Mouse (Mus musculus) ES-Bruce4 (cell line): ENCODE data around the gene Flad1. TPM values are rescaled to one million over a fixed set of nuclear protein-coding genes. Genes with fewer than 3 reads are reported as not detected.

Experiments
- H3K27ac ChIP-seq: 2 replicates; pipeline ENCODE4 v1.5.1; 2012; ENCODE audit warnings: low read length, inconsistent platforms; ENCODE audit not compliant: insufficient read depth
- H3K27me3 ChIP-seq: 2 replicates; pipeline ENCODE4 v1.6.1; 2012; ENCODE audit warnings: mild to moderate bottlenecking, low read length, inconsistent platforms; ENCODE audit not compliant: control insufficient read depth, poor library complexity, insufficient read depth, severe bottlenecking
- H3K36me3 ChIP-seq: 2 replicates; pipeline ENCODE4 v1.6.1; 2012; ENCODE audit warnings: inconsistent platforms, mild to moderate bottlenecking, low read length, moderate library complexity; ENCODE audit not compliant: control insufficient read depth, poor library complexity, insufficient read depth, severe bottlenecking
- H3K4me1 ChIP-seq: one replicate; pipeline ENCODE4 v1.8.1; 2011; ENCODE audit warnings: low read length; ENCODE audit not compliant: control insufficient read depth, insufficient read depth
- H3K4me3 ChIP-seq: 2 replicates; pipeline ENCODE4 v1.5.1; 2011; ENCODE audit warnings: low read depth, mild to moderate bottlenecking, low read length
- H3K9ac ChIP-seq: 2 replicates; pipeline ENCODE4 v1.6.1; 2012; ENCODE audit warnings: low read depth, mild to moderate bottlenecking, inconsistent platforms; ENCODE audit not compliant: poor library complexity, severe bottlenecking
- H3K9me3 ChIP-seq: replicated peaks from 2 replicates; pipeline ENCODE4 v1.6.1; 2012; ENCODE audit warnings: mild to moderate bottlenecking, low read length, inconsistent platforms; ENCODE audit not compliant: control insufficient read depth, poor library complexity, insufficient read depth, severe bottlenecking
- CTCF ChIP-seq: IDR thresholded peaks from one replicate; pipeline ENCODE4 v1.8.1; 2011; ENCODE audit warnings: low read depth, low read length
- EP300 ChIP-seq: IDR thresholded peaks from 2 replicates; pipeline ENCODE4 v1.6.1; 2011; ENCODE audit warnings: low read depth, low read length; ENCODE audit not compliant: insufficient read depth
- POLR2A ChIP-seq: IDR thresholded peaks from one replicate; pipeline ENCODE4 v1.8.1; 2011; ENCODE audit warnings: low read length; ENCODE audit not compliant: insufficient read depth
- polyA plus RNA-seq: library from polyadenylated mRNA; stranded (reverse); fragments of >200 nt; gene quantifications from 2 replicates; pipeline ENCODE4 v1.2.4, GENCODE M21; 2011; ENCODE audit warnings: low read depth; ENCODE audit not compliant: missing spikeins, insufficient read depth, insufficient read length

Gene Flad1
- polyA plus RNA-seq, 1 experiment = 25.1 TPM

- Histone ChIP-seq H3K9me3 (no peaks in the 10 kb centered on the region), H3K36me3 (peaks cover 10% of the 10 kb centered on the region), H3K4me3 (no peak overlapping the region), H3K9ac (no peak overlapping the region), H3K27ac (no peak overlapping the region), H3K27me3 (no peaks in the 10 kb centered on the region), H3K4me1 (no peaks in the 10 kb centered on the region)
- TF ChIP-seq CTCF = no peak
- TF ChIP-seq POLR2A = no peak
- no peak for TF ChIP-seq EP300
Observed at GRCm38 (mm10) chr3:89409701-89410100, 2.0 kb downstream of the Flad1 start.

- no peaks in the 10 kb centered on the region for H3K4me1 ChIP-seq
- H3K27ac ChIP-seq = no peak overlapping the region
- no peaks in the 10 kb centered on the region for H3K27me3 ChIP-seq
- H3K4me3 ChIP-seq = peak overlapping the region; percentile 44
- no peaks in the 10 kb centered on the region for H3K9me3 ChIP-seq
- peak; percentile 31 for TF ChIP-seq CTCF
- TF ChIP-seq EP300 = no peak
- no peaks in the 10 kb centered on the region for H3K36me3 ChIP-seq
- peak overlapping the region; percentile 55 for H3K9ac ChIP-seq
Observed at GRCm38 (mm10) chr3:89408448-89408847, 3.2 kb downstream of the Flad1 start.

GRCm38 (mm10) chr3:89406887-89407286 is 4.8 kb downstream of the Flad1 start:
- H3K4me1 ChIP-seq = no peaks in the 10 kb centered on the region
- H3K4me3 ChIP-seq = no peak overlapping the region
- H3K27ac ChIP-seq = no peak overlapping the region
- H3K27me3 ChIP-seq = no peaks in the 10 kb centered on the region
- no peaks in the 10 kb centered on the region for H3K36me3 ChIP-seq
- no peak for TF ChIP-seq EP300
- no peak overlapping the region for H3K9ac ChIP-seq
- H3K9me3 ChIP-seq = no peaks in the 10 kb centered on the region

GRCm38 (mm10) chr3:89402693-89403092 is 9.0 kb downstream of the Flad1 start, which contains the start of gene Lenep:
TSS of gene Lenep (minus strand) at chr3:89402793.
- Histone ChIP-seq H3K4me3 (no peak within 1 kb of the TSS), H3K9ac (no peak within 1 kb of the TSS), H3K36me3 (no peaks in the 10 kb centered on the region), H3K9me3 (no peaks in the 10 kb centered on the region), H3K4me1 (no peaks in the 10 kb centered on the region), H3K27ac (no peak within 1 kb of the TSS), H3K27me3 (no peaks in the 10 kb centered on the region)
- TF ChIP-seq POLR2A = no peak
- TF ChIP-seq EP300 = no peak
- no peak for TF ChIP-seq CTCF

- Histone ChIP-seq H3K9ac (no peak overlapping the region), H3K4me1 (no peaks in the 10 kb centered on the region), H3K27me3 (no peaks in the 10 kb centered on the region), H3K27ac (no peak overlapping the region), H3K4me3 (no peak overlapping the region), H3K9me3 (no peaks in the 10 kb centered on the region), H3K36me3 (no peaks in the 10 kb centered on the region)
- TF ChIP-seq EP300 (no peak), POLR2A (no peak), CTCF (no peak)
Observed at GRCm38 (mm10) chr3:89401329-89401728, 10.3 kb downstream of the Flad1 start.

GRCm38 (mm10) chr3:89396654-89397005 is 15.0 kb downstream of the Flad1 start:
- Histone ChIP-seq H3K9ac (peak overlapping the region; percentile 52; the same call in 1 of the 2 replicates), H3K27me3 (no peaks in the 10 kb centered on the region), H3K27ac (no peak overlapping the region), H3K4me3 (no peak overlapping the region), H3K4me1 (no peaks in the 10 kb centered on the region), H3K36me3 (no peaks in the 10 kb centered on the region), H3K9me3 (no peaks in the 10 kb centered on the region)
- no peak for TF ChIP-seq POLR2A
- TF ChIP-seq CTCF = no peak
- no peak for TF ChIP-seq EP300
